Mouse (Mus musculus): Measurements from ENCODE around the gene Slc24a4. TPM values are rescaled to one million over a fixed set of nuclear protein-coding genes. Genes with fewer than 3 reads are reported as not detected.

Gene Slc24a4
- total and polyA plus RNA-seq, 3 experiments = 0.23 to 0.69 (median 0.34) TPM

GRCm38 (mm10) chr12:102301585-102301984, 173.1 kb downstream of the Slc24a4 start:
- in situ Hi-C loops (cut with MboI; ENCODE audit: low pct_ligation_motif_present, low pct_unique_long_range_greater_than_20kb, low sequenced_read_pairs) (no loop called here), dilution Hi-C loops (cut with MboI; ENCODE audit: extremely low pct_ligation_motif_present, extremely low pct_unique_long_range_greater_than_20kb, low sequenced_read_pairs) (no loop called here)
- no peak overlapping the region for H3K27ac ChIP-seq (ENCODE audit: insufficient read depth, low read depth)
- H3K9ac ChIP-seq (ENCODE audit: insufficient read depth, low read depth) = no peak overlapping the region
- no peaks in the 10 kb centered on the region for H3K9me3 ChIP-seq (replicated peaks; ENCODE audit: low read length)
- H3K4me1 ChIP-seq (ENCODE audit: control insufficient read depth in 1 of 2, insufficient read depth in 2 of 2) = peaks cover 11 to 23% of the 10 kb centered on the region in 2 experiments
- H3K4me3 ChIP-seq (replicated peaks in 1 of 3; ENCODE audit: low read depth in 2 of 3, low read length in 2 of 3, poor library complexity in 1 of 3) = no peak overlapping the region
- no peaks in the 10 kb centered on the region for H3K27me3 ChIP-seq (replicated peaks)
- H3K79me2 ChIP-seq (replicated peaks; ENCODE audit: control insufficient read depth, extremely low read depth, insufficient read depth, poor library complexity, severe bottlenecking) = no peaks in the 10 kb centered on the region; the same call in 1 of the 2 replicates
- TF ChIP-seq BHLHE40 (IDR thresholded peaks at IDR 0.05; ENCODE audit: low read depth, low read length) (no peak), ZMIZ1 (IDR thresholded peaks at IDR 0.05; ENCODE audit: low read depth, low read length) (no peak), USF1 (IDR thresholded peaks at IDR 0.05; ENCODE audit: low read depth, low read length) (no peak), ETS1 (conservative IDR thresholded peaks at IDR 0.05; ENCODE audit: low read depth, low read length) (no peak), PAX5 (IDR thresholded peaks at IDR 0.05; ENCODE audit: low read length) (no peak), IRF4 (IDR thresholded peaks at IDR 0.05; ENCODE audit: low read depth, low read length) (no peak), KAT2A (IDR thresholded peaks at IDR 0.05; ENCODE audit: insufficient replicate concordance, low read length) (no peak), E2F4 (IDR thresholded peaks at IDR 0.05; ENCODE audit: insufficient replicate concordance, low read depth, low read length) (no peak), JUN (IDR thresholded peaks at IDR 0.05; ENCODE audit: insufficient read depth, low read depth, low read length) (no peak), UBTF (IDR thresholded peaks at IDR 0.05; ENCODE audit: low read depth, low read length) (no peak), MEF2A (IDR thresholded peaks at IDR 0.05; ENCODE audit: borderline replicate concordance, low read depth, low read length) (no peak), CTCF (conservative IDR thresholded peaks at IDR 0.05 in 1 of 2, IDR thresholded peaks at IDR 0.05 in 1 of 2; ENCODE audit: low read depth in 2 of 2, low read length in 2 of 2) (no peak), NELFE (IDR thresholded peaks at IDR 0.05; ENCODE audit: low read depth, low read length) (no peak)
- no peak overlapping the region for H3K4me2 ChIP-seq (ENCODE audit: insufficient read depth, low read depth, poor library complexity, severe bottlenecking)
- H3K36me3 ChIP-seq (replicated peaks in 1 of 2; ENCODE audit: control insufficient read depth in 1 of 2, insufficient read depth in 1 of 2, low read length in 1 of 2) = peaks cover 0 to 21% of the 10 kb centered on the region in 2 experiments
- no peak for DNase-seq (ENCODE audit: extremely low read depth)

- Histone ChIP-seq H3K4me2 (ENCODE audit: insufficient read depth, low read depth, poor library complexity, severe bottlenecking) (no peak overlapping the region), H3K27ac (ENCODE audit: insufficient read depth, low read depth) (no peak overlapping the region), H3K9me3 (replicated peaks; ENCODE audit: low read length) (no peaks in the 10 kb centered on the region), H3K4me1 (ENCODE audit: control insufficient read depth in 1 of 2, insufficient read depth in 2 of 2) (peaks cover 6 to 16% of the 10 kb centered on the region in 2 experiments; a peak in 1 of 4 replicates), H3K36me3 (replicated peaks in 1 of 2; ENCODE audit: control insufficient read depth in 1 of 2, insufficient read depth in 1 of 2, low read length in 1 of 2) (peaks cover 0 to 25% of the 10 kb centered on the region in 2 experiments), H3K9ac (ENCODE audit: insufficient read depth, low read depth) (no peak overlapping the region), H3K4me3 (replicated peaks in 1 of 3; ENCODE audit: low read depth in 2 of 3, low read length in 2 of 3, poor library complexity in 1 of 3) (no peak overlapping the region), H3K79me2 (replicated peaks; ENCODE audit: control insufficient read depth, extremely low read depth, insufficient read depth, poor library complexity, severe bottlenecking) (no peaks in the 10 kb centered on the region; the same call in 1 of the 2 replicates), H3K27me3 (replicated peaks) (no peaks in the 10 kb centered on the region)
- in situ Hi-C loops (cut with MboI; ENCODE audit: low pct_ligation_motif_present, low pct_unique_long_range_greater_than_20kb, low sequenced_read_pairs) = no loop called here
- no peak for TF ChIP-seq MAZ (IDR thresholded peaks at IDR 0.05; ENCODE audit: low read depth, low read length)
- TF ChIP-seq TCF12 (IDR thresholded peaks at IDR 0.05; ENCODE audit: low read depth, low read length) = peak; percentile 43; the same call in 1 of the 2 replicates
- TF ChIP-seq ETS1 (conservative IDR thresholded peaks at IDR 0.05; ENCODE audit: low read depth, low read length) = no peak
- TF ChIP-seq ELF1 (IDR thresholded peaks at IDR 0.05; ENCODE audit: low read depth, low read length) = peak; percentile 48; the same call in 1 of the 2 replicates
- dilution Hi-C loops (cut with MboI; ENCODE audit: extremely low pct_ligation_motif_present, extremely low pct_unique_long_range_greater_than_20kb, low sequenced_read_pairs) = no loop called here
- DNase-seq (ENCODE audit: extremely low read depth) = no peak
Observed at GRCm38 (mm10) chr12:102302322-102302721, 173.8 kb downstream of the Slc24a4 start.
